Mouse (Mus musculus) ovary, postnatal 36 days (tissue): ENCODE data around the gene Dach1.

Experiments
- DNase-seq: peaks from one replicate; pipeline ENCODE4 v3.0.0; 2022; ENCODE audit warnings: low spot score, mixed read lengths

Gene Dach1

DNA sequence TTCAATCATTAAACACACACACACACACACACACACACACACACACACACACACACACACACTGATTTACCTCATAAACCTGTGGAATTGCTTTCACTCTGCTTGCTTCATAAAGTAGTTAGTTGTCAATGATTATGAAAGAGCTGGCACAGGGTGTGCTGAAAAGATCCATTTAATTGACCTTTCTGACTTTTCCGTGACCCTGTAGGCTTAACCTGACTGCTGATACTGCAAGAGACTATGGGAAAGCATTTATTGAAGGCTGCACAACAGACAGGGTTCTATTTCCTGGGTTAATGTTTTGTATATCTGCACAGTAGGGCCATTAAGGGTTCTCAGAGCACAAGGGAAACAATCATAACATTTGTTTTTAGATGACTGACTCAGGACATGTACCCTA lies 321.9 kb downstream of the Dach1 start:
- DNase-seq, result no peak

DNA sequence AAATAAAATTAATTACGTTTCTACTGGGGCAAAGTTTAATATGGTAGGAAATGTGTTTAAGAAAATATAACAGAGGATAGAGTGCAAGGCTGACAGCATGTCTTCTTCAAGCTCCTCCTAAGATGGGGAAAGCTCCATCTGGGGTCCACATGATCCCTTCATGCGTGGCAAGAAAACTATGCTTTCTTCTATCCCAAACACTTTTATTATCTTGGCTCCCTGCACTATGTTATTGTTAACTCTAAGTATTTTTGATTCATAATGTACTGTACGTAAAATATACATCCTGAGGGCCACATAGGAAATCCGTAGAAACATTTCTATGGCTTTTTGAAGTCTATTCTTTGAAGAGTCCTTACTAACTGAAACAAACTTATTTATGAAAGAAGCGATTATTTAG lies 330.3 kb downstream of the Dach1 start:
- no peak for DNase-seq

DNA sequence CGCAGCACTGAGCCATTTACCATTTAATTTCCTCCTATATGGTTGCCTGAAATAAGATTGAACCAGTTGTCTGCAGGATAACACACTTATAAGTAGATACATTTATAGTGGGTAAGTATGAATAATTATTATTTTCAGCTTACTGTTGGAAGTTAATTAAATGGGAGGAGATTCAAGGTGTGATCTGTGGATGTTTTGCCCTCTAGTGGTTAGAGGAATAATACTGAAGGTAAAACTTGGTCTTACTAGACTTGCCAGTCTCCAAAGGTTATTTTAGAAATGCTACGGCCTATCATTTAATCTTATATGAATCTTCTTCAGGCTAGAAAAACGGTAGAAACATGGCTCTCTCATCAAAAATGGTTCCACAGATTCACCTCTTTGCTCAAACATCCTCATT lies 339.7 kb downstream of the Dach1 start:
- DNase-seq, result no peak

DNA sequence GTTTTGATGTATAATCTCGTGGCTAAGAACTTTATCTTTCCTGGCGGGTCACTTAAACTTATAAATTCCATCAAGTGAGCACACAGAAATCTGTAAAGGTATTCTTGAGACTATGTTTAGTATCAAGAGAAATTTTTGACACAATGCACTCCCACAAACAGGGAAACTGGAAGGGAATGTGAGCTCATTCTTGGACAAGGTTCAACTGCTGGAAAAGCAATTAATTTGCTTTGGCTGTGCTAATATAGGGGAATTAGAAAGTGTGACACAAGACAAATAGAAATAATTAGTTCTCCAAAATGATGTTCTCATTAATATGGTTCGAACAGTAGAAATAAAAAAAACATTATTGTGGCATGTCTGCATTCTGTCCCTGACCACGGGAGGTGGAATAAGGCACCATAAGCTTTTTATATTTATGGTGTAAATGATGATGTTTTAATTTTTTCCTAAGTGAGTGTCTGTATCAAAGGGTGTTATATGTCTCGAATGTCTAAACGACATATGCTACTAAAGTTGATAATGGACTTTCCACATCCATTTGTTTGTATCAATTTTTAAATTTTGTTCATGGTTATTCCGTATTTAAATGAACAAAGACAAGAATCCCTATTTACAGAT lies 354.9 kb downstream of the Dach1 start:
- DNase-seq, result no peak

DNA sequence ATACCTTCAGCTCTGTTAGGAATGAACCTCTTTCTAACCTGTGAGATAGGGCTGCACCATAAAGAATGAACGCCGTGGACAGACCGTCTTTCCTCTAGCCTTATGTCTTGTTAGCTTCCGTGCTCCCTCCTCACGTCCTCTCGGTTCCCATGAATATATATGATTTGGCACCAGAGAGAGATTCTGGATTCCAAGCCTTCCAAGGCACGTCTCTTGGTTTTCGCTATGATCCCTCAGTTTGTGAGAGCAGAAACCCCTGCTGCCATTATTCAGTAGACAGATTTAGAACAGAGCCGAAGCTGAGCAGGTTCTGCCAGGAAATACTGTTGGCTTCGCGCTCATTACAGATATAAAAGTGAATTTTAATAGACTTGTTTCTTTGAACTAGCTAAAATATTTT lies 356.0 kb downstream of the Dach1 start:
- no peak for DNase-seq

DNA sequence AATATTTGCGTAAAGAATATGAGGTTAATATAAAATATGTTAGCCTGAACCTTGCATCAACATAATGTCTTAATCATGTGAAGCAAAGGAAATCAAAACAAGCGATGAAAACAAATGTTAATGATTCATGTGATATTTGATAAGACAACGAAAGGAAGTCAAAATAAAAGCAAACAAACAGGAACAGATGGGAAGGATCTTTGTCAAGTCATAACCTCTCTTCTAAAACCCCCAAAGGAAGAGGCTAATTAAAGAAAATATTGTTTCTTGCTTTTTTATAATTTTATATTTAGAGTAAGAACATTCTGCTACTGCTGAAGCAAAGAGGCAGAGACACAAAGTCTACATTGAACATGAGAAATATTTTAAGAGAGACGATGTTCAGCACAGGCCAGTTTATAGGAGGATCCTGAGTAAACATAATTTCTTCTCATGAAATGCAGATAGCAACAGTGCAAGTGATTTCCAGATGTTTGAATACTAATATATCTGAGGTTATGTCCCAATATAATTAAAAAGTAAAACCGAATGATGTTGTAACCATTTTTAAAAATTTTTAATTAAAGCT lies 374.1 kb downstream of the Dach1 start:
- no peak for DNase-seq

DNA sequence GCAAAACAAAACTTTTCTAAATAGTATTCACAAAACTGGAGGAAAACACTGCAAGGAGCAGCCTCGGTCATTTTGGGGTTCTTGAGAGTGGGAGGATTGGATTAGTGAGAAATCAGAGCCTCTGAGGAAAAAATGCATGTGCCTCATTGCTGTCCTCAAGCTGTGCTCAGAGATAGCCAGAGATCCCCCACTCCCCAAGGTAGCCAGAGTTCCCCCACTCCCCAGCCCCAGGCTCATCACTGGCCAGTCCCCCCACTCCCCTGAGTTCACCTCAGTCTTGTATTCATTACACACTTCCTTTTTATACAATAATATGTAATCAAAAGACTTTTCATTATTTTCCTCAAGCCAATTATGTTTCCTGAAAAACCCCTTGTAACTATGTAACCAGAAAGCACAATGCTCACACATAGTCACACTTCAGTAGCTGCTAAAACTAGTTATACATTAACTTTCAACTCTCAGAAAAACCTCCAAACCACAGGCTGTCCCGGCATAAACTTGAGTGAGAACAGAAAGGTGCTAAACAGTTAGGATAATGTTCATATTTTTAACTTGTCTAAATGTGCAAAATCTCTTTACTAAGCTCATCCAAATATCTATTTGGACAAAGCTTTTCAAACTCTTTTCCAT lies 395.3 kb downstream of the Dach1 start:
- no peak for DNase-seq

DNA sequence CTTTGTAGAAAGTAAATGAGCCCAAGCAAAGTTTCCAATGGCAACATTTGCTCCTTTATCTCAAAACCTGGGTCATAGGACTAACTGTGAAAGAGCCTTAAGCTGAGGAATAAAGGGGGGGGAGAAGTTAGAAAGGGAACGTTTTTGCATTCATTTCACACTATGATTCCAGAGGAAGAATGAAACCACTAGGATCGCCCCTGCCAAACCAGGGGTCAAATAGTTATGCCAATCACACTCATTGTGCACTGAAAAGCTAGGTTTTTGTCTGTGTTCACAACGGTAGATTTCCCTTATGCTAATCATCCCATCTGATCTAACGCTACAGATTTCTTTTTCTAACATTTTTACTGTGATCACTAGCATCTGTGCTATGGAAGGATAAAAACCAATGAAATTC lies 415.2 kb downstream of the Dach1 start:
- no peak for DNase-seq

DNA sequence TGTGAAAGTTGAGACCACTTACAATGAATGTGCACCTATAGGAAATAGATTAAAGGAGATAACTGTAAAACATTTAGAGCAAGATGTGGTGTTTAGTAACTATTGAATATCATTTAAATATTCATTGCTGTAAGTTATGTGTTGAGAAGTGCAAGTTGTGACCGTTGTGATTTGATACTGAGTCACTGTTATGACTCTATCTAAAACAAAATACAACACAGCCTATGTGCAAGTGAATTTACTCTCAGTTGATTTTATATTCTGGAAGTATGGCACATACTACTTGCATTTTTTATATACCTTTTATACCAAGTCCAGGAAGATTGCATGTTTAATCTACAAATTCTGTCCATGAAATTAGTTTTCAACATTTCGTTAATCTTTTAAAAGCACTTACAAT lies 415.6 kb downstream of the Dach1 start:
- no peak for DNase-seq

DNA sequence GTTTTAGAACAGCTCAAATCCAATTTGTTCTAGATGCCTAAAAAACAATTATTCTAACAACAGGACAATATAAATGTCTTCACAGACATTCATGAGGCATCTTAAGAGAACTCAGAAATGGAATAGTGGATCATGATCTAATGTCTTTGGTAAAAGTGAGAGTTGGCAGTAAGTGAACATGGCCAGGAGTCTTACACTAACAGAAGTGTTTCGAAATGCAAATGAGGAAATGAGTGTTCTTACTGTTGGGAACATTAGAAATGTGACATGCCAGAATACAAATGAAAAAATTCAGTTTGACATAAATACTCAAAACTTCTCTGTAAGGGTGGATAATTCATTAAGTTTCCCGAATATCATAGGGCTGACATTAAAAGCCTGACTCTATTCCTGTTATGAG lies 426.3 kb downstream of the Dach1 start:
- DNase-seq, result no peak

DNA sequence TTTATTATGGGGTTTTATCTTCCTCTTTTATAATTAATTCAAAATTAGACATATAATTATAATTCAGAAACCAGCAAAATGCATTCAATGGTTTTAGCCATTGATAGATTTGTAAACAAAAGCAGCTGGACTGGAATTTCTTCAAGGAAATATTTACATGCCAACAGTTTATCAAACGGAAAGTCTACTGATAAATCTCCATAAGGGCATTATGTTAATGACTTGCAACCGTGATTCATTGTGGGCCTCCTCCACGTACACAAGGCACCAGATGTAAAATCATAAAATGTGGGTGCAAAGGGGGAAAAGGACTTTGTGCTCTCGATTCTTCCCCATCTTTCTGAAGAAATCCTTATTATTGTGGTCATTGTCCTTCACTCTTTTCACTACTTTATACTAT lies 426.8 kb downstream of the Dach1 start:
- no peak for DNase-seq
